Mouse (Mus musculus) heart, postnatal 36 days (tissue): ENCODE data around the gene Gphb5. TPM values are rescaled to one million over a fixed set of nuclear protein-coding genes. Genes with fewer than 3 reads are reported as not detected.
"Not testable (repeated sequence)": the region's sequence is repeated elsewhere in the genome, so short reads cannot be mapped to it uniquely, and the experiment has no call there.

Source experiments
- DNase-seq, 2 experiments: peaks; one replicate each; pipeline ENCODE4 v3.0.0; 2021 to 2022
- intact Hi-C: fragments of 180-260 bp; cut with DNase I; formaldehyde crosslinking; loops from one replicate; pipeline ENCODE4 v1.15.1; 2025
- total RNA-seq, 2 experiments: library from RNA; stranded (reverse); gene quantifications; 2 replicates each; pipeline ENCODE4 v1.2.3; 2021

The Gphb5 gene
- total RNA-seq = not detected

DNA sequence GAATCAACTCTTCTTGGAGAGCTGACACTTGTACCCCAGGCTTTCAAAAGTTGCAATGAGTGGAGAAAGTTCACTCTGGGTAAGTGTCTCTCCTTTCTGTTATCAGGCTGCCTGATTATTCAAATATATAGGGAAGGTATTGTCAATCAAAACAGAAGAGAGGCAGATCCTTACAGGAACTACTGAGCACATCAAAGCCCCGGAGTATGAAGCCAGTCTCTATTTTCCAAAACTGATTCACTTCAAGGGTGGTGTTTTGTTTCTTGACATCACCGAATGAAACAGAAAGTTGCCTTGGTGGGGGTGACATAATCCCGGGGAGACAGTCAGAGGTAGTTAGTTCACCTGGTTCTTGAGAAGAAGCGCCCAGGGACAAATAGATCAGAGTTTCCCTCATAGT lies at the start of gene Gphb5:
Gene Gphb5, minus strand, starts transcription at position 101 of the 400 bp plus-strand sequence.
- DNase-seq = no peak
- intact Hi-C loops = no loop called here

GRCm38 (mm10) chr12:75466206-75466605 lies 49.6 kb upstream of the Gphb5 start:
- no peak for DNase-seq
- intact Hi-C loops = no loop called here

GRCm38 (mm10) chr12:75464016-75464769 lies 47.6 kb upstream of the Gphb5 start:
- peak; percentile 35 to 49 for DNase-seq
- intact Hi-C loops = loop anchor here (1.0 to 2.0 kb wide), 3 partner anchors 131 to 309 kb away; no protein-coding TSS in a partner anchor

DNA sequence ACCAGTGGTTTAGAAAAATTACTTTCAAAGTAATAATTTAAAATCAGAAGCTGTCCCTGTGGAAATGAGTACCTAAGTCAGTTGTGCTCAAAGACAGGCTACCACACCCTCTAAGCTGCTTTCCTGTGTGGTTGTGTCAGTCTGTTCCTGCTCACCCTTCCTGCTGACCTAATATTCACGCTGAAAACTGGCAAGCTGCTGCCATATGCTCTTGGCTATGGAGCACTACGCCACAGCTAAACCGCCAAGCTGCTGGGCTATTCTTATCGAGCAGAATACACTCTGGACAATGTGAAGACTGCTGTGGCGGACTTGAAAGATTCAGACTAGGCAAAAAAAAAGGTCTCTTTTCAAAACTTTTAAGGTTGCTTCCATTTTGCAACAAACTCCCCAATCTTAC lies 44.0 kb upstream of the Gphb5 start:
- intact Hi-C loops = no loop called here
- no peak for DNase-seq

DNA sequence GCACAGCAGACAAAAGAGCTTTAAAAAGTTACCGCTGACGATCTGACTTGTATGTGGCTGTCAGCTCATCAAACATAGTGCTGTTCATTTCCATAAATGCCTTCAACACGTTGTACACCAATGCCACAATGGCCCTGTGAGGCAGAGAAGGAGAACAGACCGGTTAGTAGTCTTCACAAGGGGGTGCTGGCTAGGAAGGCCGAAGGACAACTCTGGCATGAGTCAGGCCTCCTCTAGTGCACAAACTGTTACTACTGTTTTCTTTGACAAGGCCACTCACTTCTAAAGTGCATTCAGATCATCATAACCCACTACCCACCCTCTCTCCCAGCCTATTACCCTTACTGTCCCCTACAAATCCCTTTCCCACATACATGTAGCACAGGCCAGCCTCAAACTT lies 43.1 kb upstream of the Gphb5 start:
- intact Hi-C loops = no loop called here
- no peak for DNase-seq

GRCm38 (mm10) chr12:75453441-75453840 lies 36.9 kb upstream of the Gphb5 start:
- intact Hi-C loops = no loop called here
- no peak for DNase-seq

- intact Hi-C loops = no loop called here
- no peak for DNase-seq
Observed at GRCm38 (mm10) chr12:75453027-75453426, 36.4 kb upstream of the Gphb5 start.

- intact Hi-C loops = no loop called here
- DNase-seq = no peak
Observed at GRCm38 (mm10) chr12:75450592-75450991, 34.0 kb upstream of the Gphb5 start.

GRCm38 (mm10) chr12:75450011-75450410 lies 33.4 kb upstream of the Gphb5 start:
- intact Hi-C loops = no loop called here
- no peak for DNase-seq

GRCm38 (mm10) chr12:75449475-75449966 lies 32.9 kb upstream of the Gphb5 start:
- intact Hi-C loops = loop anchor here (2.0 kb wide), 1 partner anchor 169 kb away; no protein-coding TSS in a partner anchor
- peak; percentile 25 to 30 for DNase-seq

DNA sequence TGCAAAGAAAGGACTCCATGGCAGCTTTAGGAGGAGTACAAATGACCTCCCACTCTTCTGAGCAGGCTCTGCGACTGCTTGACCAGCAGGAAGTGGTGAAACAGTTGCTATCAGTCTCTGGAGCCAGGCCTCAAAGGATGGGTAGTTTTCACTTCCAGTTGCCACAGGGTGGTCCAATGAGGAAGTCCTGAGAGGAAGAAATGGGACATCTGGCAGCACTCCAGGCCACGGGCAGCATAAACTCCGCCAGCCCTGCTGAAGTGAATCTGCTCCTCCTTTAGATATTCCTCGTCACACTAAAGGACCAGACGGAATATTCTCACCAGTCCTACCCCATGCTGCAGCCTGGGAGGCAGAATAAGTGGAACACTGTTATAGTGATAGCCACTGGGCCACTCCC lies 32.3 kb upstream of the Gphb5 start:
- DNase-seq = peak; percentile 56 to 63
- intact Hi-C loops = loop anchor here (2.0 kb wide), 1 partner anchor 168 kb away; no protein-coding TSS in a partner anchor

GRCm38 (mm10) chr12:75446245-75446644 lies 29.7 kb upstream of the Gphb5 start:
- no peak for DNase-seq
- intact Hi-C loops = no loop called here

- intact Hi-C loops, DNase-seq: not testable (repeated sequence)
Observed at GRCm38 (mm10) chr12:75432400-75432799, 15.8 kb upstream of the Gphb5 start.

- intact Hi-C loops = no loop called here
- no peak for DNase-seq
Observed at GRCm38 (mm10) chr12:75429685-75430396, 13.3 kb upstream of the Gphb5 start.

DNA sequence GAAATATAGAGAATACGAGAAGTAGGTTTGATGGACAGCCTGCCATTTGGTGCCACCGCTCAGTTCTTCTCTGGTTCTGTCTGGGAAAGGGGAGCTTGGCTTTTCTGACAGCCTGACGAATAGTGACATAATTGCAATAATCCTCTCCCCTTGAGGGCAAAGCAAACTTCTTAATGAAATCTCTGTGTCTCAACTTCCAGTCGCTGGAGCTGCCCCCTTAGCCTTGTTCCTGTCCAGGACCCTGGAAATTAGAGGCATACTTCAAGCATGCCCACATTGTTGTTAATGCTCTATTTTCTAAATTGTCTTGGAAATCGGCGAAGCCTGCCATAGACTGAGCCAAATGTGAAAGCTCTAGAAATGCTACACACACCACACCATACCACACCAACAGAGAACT lies 12.1 kb upstream of the Gphb5 start:
- intact Hi-C loops = no loop called here
- no peak for DNase-seq

DNA sequence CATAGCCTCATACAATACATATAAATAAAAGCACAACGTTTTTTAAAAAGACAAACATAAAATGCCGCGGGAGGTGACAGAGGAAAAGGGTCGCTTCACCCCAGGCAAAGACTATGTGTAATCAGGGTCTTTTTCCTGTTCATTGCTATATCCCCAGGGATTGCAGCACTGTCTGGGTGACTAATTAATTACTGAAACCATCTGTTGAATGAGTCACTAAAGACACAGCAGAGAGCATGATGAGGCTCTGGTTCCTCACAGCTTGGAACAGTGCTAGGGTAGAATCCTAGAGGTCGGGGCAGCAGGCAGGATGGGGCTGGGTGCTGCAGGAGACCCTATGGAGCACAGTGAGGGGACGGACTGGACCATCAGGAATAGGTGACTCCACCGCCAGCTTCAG lies 9.3 kb upstream of the Gphb5 start:
- DNase-seq = no peak
- intact Hi-C loops = no loop called here

DNA sequence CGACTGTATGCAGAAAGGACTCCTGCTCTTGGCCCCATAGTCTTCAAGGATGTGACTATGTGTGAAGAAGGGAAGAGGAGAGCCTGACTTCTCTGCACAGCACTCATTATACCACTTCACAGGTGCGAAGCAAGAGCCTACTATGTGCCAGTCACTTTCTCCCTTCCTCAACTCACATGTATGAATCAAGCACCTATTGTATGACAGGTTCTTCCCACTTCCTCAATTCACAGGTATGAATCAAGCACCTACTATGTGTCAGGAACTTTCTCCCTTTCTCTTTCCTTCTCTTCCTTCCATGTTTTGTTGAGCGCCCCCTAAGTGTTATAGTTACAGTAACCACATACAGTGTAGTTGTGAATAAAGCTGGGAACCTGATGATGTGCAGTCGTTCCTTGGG lies 8.2 kb upstream of the Gphb5 start:
- DNase-seq = no peak
- intact Hi-C loops = no loop called here

DNA sequence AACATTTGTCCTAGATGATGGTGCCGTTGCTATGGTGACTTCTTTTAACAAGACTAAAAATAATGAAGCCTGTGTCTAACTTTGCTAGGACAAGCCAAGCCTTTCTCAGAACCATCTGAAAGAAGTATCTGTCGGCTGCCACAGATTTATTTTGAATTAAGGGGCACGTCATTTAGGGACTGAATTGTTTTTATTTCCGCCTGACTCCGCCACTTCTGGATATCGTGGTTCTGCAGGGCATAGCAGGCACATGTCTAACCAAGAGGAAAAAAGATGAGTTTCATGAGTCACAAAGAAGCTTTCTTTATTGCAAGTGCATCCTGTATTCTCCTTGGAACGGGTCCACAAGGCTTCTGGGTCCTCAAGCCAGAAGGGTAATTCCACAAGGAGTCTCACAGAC lies 7.8 kb upstream of the Gphb5 start:
- intact Hi-C loops = no loop called here
- DNase-seq = no peak

DNA sequence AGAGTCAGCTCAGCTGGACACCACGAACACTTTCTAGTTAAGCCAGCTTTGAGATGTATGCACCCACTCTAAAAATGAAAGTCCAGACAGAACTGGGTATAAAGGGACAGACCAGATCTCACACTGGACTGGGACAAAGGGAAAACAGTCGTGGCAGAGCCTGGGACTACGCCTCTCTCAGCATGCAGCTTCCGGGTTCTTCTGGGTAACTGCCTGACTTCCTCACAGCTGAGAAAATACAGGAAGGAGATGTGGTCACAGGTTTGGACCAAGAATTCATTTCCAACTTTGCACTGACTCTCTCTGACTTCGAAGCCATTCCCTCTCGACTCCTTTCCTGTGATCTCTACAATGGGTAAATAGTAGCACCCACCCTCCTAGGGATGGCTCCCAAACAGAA lies 1.6 kb downstream of the Gphb5 start:
- no peak for DNase-seq
- intact Hi-C loops = no loop called here

DNA sequence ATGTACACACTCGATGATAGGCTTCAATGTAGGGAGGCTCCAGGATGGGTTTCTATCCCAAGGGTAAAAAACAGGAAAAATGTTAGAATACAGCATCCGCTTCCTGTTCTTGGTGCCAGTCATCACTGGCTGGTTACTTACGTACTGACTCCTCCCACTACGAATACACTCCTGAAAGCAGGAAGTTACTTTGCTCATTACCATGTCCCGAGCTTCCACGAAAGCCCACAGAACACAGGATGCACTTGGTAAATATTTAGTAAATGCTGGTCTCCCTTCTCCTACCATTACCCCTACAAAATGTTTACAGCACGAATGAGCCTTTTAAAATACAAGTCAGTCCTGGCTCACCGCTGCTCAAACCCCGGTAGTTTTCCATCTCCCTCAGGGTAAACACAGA lies 3.6 kb downstream of the Gphb5 start:
- intact Hi-C loops = no loop called here
- no peak for DNase-seq

DNA sequence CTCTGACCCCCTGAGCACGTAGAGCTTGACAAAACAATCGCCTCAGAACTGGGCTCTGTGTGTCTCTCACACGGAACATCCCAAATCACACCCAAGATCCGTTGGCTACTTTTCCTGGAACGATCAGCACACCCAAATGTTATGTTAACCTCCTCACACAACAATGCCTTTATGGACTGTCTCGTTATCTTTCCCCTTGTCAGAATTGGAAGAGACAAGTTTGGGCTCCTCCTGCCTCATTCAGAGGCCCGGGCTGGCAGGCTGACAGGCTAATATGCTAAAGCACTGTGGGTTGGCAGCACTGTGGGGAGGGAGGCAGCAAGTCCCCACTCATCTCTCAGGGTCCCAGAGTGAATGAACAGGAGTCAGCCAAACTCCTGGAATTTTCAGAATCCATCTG lies 19.5 kb downstream of the Gphb5 start:
- DNase-seq = peak; percentile 12 to 16
- intact Hi-C loops = loop anchor here (10.0 kb wide), 1 partner anchor 222 kb away; the partner anchor contains the start of gene Kcnh5

DNA sequence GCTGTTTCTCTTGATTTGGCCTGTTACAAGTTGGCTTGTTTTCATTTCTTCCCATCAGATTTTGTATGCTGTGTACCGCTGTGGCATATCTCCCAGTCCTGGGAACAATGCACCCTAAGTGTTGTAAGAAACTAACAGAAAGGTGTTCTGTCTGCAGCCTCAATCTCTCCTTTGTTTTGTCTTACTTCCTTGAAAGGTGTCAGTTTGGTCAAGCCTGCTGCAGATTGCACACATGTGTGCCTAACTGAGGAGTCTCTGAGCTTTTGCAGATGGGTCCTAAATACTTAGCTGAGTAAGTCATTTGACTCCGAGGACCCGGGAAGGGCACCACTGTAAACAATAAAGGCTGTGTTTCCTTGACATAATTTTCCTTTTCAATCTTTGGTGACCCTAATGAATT lies 20.0 kb downstream of the Gphb5 start:
- DNase-seq = no peak
- intact Hi-C loops = loop anchor here (10.0 kb wide), 1 partner anchor 222 kb away; the partner anchor contains the start of gene Kcnh5
